Mouse (Mus musculus): ENCODE data around the gene Gm128. TPM values are rescaled to one million over a fixed set of nuclear protein-coding genes. Genes with fewer than 3 reads are reported as not detected.

The Gm128 gene
- polyA plus RNA-seq, 2 experiments, result 0.12 to 0.19 TPM

DNA sequence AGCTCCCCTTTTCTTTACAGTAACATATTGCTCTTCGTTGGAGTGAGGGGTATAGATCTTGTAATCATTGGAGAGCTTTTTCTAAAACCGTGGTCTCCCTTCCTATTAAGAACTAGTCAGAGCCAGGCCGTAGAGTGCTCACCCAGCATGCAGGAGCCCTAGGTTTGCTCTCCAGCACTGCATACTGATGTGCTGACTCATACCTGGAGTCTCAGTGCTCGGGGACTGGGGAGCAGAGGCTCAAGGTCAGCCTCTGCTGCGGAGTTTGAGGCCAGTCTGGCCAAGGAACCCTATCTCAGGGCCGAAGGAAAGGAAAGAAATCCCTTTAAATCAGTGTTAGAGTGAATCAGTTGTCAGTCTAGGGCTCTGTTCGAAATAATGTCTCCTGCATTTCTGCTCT is 8.6 kb downstream of the Gm128 start:
- Histone ChIP-seq H3K4me3 (ENCODE audit: insufficient read depth in 1 of 2, low read depth in 2 of 2, low read length in 2 of 2) (no peak overlapping the region), H3K4me1 (replicated peaks; ENCODE audit: control insufficient read depth in 2 of 2, insufficient read depth in 2 of 2, low read length in 1 of 2) (peaks cover 22 to 26% of the 10 kb centered on the region in 2 experiments), H3K27ac (no peak overlapping the region), H3K9ac (replicated peaks) (no peak overlapping the region), H3K36me3 (replicated peaks; ENCODE audit: control insufficient read depth, insufficient read depth, low read depth) (peaks cover 43% of the 10 kb centered on the region), H3K4me2 (ENCODE audit: low read depth) (peak overlapping the region; percentile 9; the same call in 1 of the 2 replicates), H3K27me3 (ENCODE audit: control insufficient read depth, insufficient read depth, low read length) (no peaks in the 10 kb centered on the region), H3K9me3 (ENCODE audit: control insufficient read depth, low read length) (no peaks in the 10 kb centered on the region)
- no peak for ATAC-seq (ENCODE audit: insufficient read depth)
- DNase-seq (ENCODE audit: low read depth in 3 of 3, low spot score in 3 of 3), result no peak
- 72% methylated on average over 7 of the region's 7 CpGs for whole genome bisulfite sequencing (ENCODE audit: insufficient replicate concordance)
- TF ChIP-seq CTCF (IDR thresholded peaks at IDR 0.05; ENCODE audit: low read depth) (no peak), EP300 (IDR thresholded peaks at IDR 0.05; ENCODE audit: low read depth) (no peak)

GRCm38 (mm10) chr3:95231298-95232221 is 9.8 kb downstream of the Gm128 start, which contains the start of gene Mllt11:
Gene Mllt11 (minus strand): TSS chr3:95232171.
- TF ChIP-seq CTCF (IDR thresholded peaks at IDR 0.05; ENCODE audit: low read depth) (no peak), EP300 (IDR thresholded peaks at IDR 0.05; ENCODE audit: low read depth) (no peak)
- Histone ChIP-seq H3K4me2 (ENCODE audit: low read depth) (peak within 1 kb of the TSS; percentile 95), H3K9ac (replicated peaks) (peak within 1 kb of the TSS; percentile 88), H3K4me1 (replicated peaks; ENCODE audit: control insufficient read depth in 2 of 2, insufficient read depth in 2 of 2, low read length in 1 of 2) (peaks cover 22 to 26% of the 10 kb centered on the region in 2 experiments), H3K4me3 (ENCODE audit: insufficient read depth in 1 of 2, low read depth in 2 of 2, low read length in 2 of 2) (peak within 1 kb of the TSS; percentile 36 to 79), H3K9me3 (ENCODE audit: control insufficient read depth, low read length) (no peaks in the 10 kb centered on the region), H3K27me3 (ENCODE audit: control insufficient read depth, insufficient read depth, low read length) (no peaks in the 10 kb centered on the region), H3K36me3 (replicated peaks; ENCODE audit: control insufficient read depth, insufficient read depth, low read depth) (peaks cover 43% of the 10 kb centered on the region), H3K27ac (peak within 1 kb of the TSS; percentile 76)
- DNase-seq (ENCODE audit: low read depth in 3 of 3, low spot score in 3 of 3) (no peak), ATAC-seq (ENCODE audit: insufficient read depth) (peak; percentile 9; the same call in 1 of the 2 replicates)
- WGBS (ENCODE audit: insufficient replicate concordance), result 37% methylated on average over 13 of the region's 13 CpGs

DNA sequence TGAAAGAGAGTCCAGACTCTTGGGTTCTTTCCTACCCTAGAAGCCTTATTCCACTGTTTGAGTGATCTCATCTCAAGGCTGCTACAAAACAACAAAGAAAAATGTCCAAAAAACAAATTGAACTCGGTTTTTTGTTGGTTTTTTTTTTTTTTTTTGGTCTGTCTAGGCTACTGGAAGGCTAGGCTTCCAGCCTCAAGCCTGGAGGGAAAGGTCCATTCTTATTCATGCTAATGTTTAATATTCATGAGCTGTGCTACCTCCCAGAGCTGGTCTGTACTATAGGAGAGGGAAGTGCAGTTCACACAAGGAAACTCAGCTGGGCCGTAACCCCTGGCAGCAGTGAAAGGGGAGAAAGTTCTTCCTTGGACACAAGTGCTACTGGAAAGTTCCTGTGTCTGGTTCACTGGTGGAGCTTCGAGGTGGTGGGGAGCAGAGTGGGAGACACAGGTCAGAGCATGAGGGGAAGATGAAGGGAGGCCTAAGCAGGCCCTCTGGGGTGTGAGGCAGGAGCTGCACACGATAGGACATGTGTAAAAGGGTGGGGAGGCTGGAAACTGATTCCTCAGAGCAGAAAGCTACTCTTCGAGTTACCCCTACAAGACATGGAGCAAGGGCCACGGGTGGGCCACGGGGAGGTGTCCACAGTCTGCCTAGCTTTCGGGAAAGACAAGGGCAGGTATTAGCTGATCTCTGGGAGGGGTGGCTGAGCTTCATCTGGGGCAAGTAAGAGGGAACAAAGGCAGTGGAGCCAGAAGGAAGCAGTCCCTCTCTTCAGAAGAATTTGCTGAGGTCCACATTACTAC is 10.7 kb downstream of the Gm128 start:
- ATAC-seq (ENCODE audit: insufficient read depth) (peak; percentile 20; the same call in 1 of the 2 replicates), DNase-seq (ENCODE audit: low read depth in 3 of 3, low spot score in 3 of 3) (no peak)
- no peaks in the 10 kb centered on the region for H3K27me3 ChIP-seq (ENCODE audit: control insufficient read depth, insufficient read depth, low read length)
- TF ChIP-seq EP300 (IDR thresholded peaks at IDR 0.05; ENCODE audit: low read depth) (no peak), CTCF (IDR thresholded peaks at IDR 0.05; ENCODE audit: low read depth) (no peak)
- H3K27ac ChIP-seq, result peak overlapping the region; percentile 76
- H3K36me3 ChIP-seq (replicated peaks; ENCODE audit: control insufficient read depth, insufficient read depth, low read depth), result peaks cover 39% of the 10 kb centered on the region
- H3K9me3 ChIP-seq (ENCODE audit: control insufficient read depth, low read length), result no peaks in the 10 kb centered on the region
- peak overlapping the region; percentile 88 for H3K9ac ChIP-seq (replicated peaks)
- H3K4me2 ChIP-seq (ENCODE audit: low read depth), result peak overlapping the region; percentile 95
- H3K4me1 ChIP-seq (replicated peaks; ENCODE audit: control insufficient read depth in 2 of 2, insufficient read depth in 2 of 2, low read length in 1 of 2), result peaks cover 22 to 26% of the 10 kb centered on the region in 2 experiments
- WGBS (ENCODE audit: insufficient replicate concordance), result 13% methylated on average over 8 of the region's 8 CpGs
- peak overlapping the region; percentile 79 to 88 for H3K4me3 ChIP-seq (ENCODE audit: insufficient read depth in 1 of 2, low read depth in 2 of 2, low read length in 2 of 2)

- H3K4me1 ChIP-seq (replicated peaks; ENCODE audit: control insufficient read depth in 2 of 2, insufficient read depth in 2 of 2, low read length in 1 of 2), result peaks cover 22 to 26% of the 10 kb centered on the region in 2 experiments
These were observed 11.5 kb downstream of the Gm128 start for GRCm38 (mm10) chr3:95229781-95230494.

More at GRCm38 (mm10) chr3:95229781-95230494, 11.5 kb downstream of the Gm128 start:
- H3K27ac ChIP-seq, result peak overlapping the region; percentile 76
- H3K9ac ChIP-seq (replicated peaks), result peak overlapping the region; percentile 88
- peak overlapping the region; percentile 95 for H3K4me2 ChIP-seq (ENCODE audit: low read depth)
- no peaks in the 10 kb centered on the region for H3K9me3 ChIP-seq (ENCODE audit: control insufficient read depth, low read length)
- TF ChIP-seq EP300 (IDR thresholded peaks at IDR 0.05; ENCODE audit: low read depth) (no peak), CTCF (IDR thresholded peaks at IDR 0.05; ENCODE audit: low read depth) (no peak)
- H3K36me3 ChIP-seq (replicated peaks; ENCODE audit: control insufficient read depth, insufficient read depth, low read depth), result peaks cover 31% of the 10 kb centered on the region
- no peaks in the 10 kb centered on the region for H3K27me3 ChIP-seq (ENCODE audit: control insufficient read depth, insufficient read depth, low read length)
- DNase-seq (ENCODE audit: low read depth in 3 of 3, low spot score in 3 of 3), result no peak
- H3K4me3 ChIP-seq (ENCODE audit: insufficient read depth in 1 of 2, low read depth in 2 of 2, low read length in 2 of 2), result peak overlapping the region; percentile 79 to 88
- WGBS (ENCODE audit: insufficient replicate concordance), result under 1% methylated on average over 13 of the region's 13 CpGs
- no peak for ATAC-seq (ENCODE audit: insufficient read depth)

Measured in liver, embryonic 14.5 days (tissue).